Mouse (Mus musculus) erythroblast, embryonic 14.5 days (primary cell): ENCODE results near the gene St8sia2. TPM values are rescaled to one million over a fixed set of nuclear protein-coding genes. Genes with fewer than 3 reads are reported as not detected.
"Not testable (repeated sequence)": the region's sequence is repeated elsewhere in the genome, so short reads cannot be mapped to it uniquely, and the experiment has no call there.

ENCODE experiments used
- H3K27me3 ChIP-seq: 2 replicates; pipeline ENCODE4 v1.6.1; 2012; ENCODE audit warnings: inconsistent platforms; ENCODE audit not compliant: control insufficient read depth
- H3K36me3 ChIP-seq: 2 replicates; pipeline ENCODE4 v1.6.1; 2012; ENCODE audit warnings: mild to moderate bottlenecking, inconsistent platforms; ENCODE audit not compliant: control insufficient read depth
- H3K4me1 ChIP-seq: 2 replicates; pipeline ENCODE4 v1.6.1; 2012; ENCODE audit warnings: inconsistent platforms; ENCODE audit not compliant: control insufficient read depth
- H3K4me3 ChIP-seq: replicated peaks from 2 replicates; pipeline ENCODE3; 2012; ENCODE audit warnings: moderate library complexity, mild to moderate bottlenecking, inconsistent platforms
- H3K9me3 ChIP-seq: 2 replicates; pipeline ENCODE4 v1.6.1; 2012; ENCODE audit warnings: low read length, inconsistent platforms, mixed read lengths; ENCODE audit not compliant: control insufficient read depth
- GATA1 ChIP-seq: IDR thresholded peaks from 2 replicates; pipeline ENCODE4 v1.6.1; 2012; ENCODE audit warnings: low read length, inconsistent platforms, mixed read lengths
- TAL1 ChIP-seq: IDR thresholded peaks from 3 replicates; pipeline ENCODE4 v1.6.1; 2012; ENCODE audit warnings: low read length, inconsistent platforms, mixed read lengths
- polyA plus RNA-seq: library from polyadenylated mRNA; stranded (reverse); fragments of >175 nt; gene quantifications from 2 replicates; pipeline ENCODE4 v1.2.3, GENCODE M21; 2012

Gene St8sia2
- polyA plus RNA-seq, 1 experiment: not detected

DNA sequence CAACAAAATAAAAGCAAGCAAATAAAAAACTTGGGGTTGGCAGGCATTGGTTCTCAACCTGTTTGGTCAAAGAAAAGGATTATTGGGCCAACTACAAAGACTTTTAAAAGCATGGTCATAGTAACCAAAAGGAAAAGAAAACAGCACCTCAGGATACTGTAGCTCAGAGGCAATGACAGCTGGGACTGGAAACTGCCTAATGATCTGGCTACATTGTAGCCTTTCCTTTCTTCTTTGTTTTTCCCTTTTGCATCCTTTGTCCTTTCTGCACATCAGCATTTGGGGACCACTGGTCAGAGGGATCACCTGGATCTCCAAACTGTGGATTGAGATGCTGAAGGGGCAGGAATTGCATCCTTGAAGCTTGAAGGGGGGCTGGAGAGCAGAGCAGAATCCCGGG, 7.1 kb downstream of the St8sia2 start:
- Histone ChIP-seq H3K36me3 (no peaks in the 10 kb centered on the region), H3K27me3 (peaks cover 7% of the 10 kb centered on the region), H3K9me3 (no peaks in the 10 kb centered on the region), H3K4me3 (no peak overlapping the region), H3K4me1 (no peaks in the 10 kb centered on the region)
- TF ChIP-seq TAL1: no peak
- TF ChIP-seq GATA1: no peak

GRCm38 (mm10) chr7:74000743-74001510, 12.6 kb downstream of the St8sia2 start:
- Histone ChIP-seq H3K36me3 (no peaks in the 10 kb centered on the region), H3K9me3 (no peaks in the 10 kb centered on the region), H3K4me3 (no peak overlapping the region), H3K27me3 (no peaks in the 10 kb centered on the region), H3K4me1 (no peaks in the 10 kb centered on the region)
- no peak for TF ChIP-seq TAL1
- no peak for TF ChIP-seq GATA1

DNA sequence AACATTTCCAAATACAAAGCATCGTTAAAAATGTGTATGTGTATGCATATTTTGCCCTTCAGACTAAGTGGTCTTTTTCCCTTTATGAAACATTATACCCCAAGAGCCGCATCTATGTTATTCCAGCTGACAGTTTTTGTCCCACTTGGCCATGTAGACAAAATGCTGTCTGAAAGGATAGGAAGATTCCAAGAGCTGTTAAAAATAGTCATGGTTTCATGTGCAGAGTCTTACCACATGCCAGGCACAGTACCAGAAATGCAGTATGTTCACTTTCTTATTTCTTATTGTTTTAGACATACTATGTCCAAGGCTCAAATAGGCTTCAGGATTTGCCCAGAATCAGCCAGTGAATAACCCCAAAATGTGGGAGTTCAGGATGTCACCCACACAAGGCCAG, 24.1 kb downstream of the St8sia2 start:
- no peaks in the 10 kb centered on the region for H3K27me3 ChIP-seq
- H3K4me1 ChIP-seq: no peaks in the 10 kb centered on the region
- no peak overlapping the region for H3K4me3 ChIP-seq
- TF ChIP-seq GATA1 (no peak), TAL1 (no peak)
- 0 out of 2 replicates have a peak, but pooled peaks cover 3% of the 10 kb centered on the region for H3K9me3 ChIP-seq
- no peaks in the 10 kb centered on the region for H3K36me3 ChIP-seq

- H3K4me1 ChIP-seq, H3K9me3 ChIP-seq, H3K36me3 ChIP-seq, H3K4me3 ChIP-seq, H3K27me3 ChIP-seq: not testable (repeated sequence)
Measured at GRCm38 (mm10) chr7:73972157-73972556, 41.3 kb downstream of the St8sia2 start.

GRCm38 (mm10) chr7:73965164-73965563, 48.3 kb downstream of the St8sia2 start:
- H3K36me3 ChIP-seq: no peaks in the 10 kb centered on the region
- TF ChIP-seq TAL1 (no peak), GATA1 (no peak)
- H3K4me1 ChIP-seq: no peaks in the 10 kb centered on the region
- no peak overlapping the region for H3K4me3 ChIP-seq
- H3K27me3 ChIP-seq: no peaks in the 10 kb centered on the region
- no peaks in the 10 kb centered on the region for H3K9me3 ChIP-seq

DNA sequence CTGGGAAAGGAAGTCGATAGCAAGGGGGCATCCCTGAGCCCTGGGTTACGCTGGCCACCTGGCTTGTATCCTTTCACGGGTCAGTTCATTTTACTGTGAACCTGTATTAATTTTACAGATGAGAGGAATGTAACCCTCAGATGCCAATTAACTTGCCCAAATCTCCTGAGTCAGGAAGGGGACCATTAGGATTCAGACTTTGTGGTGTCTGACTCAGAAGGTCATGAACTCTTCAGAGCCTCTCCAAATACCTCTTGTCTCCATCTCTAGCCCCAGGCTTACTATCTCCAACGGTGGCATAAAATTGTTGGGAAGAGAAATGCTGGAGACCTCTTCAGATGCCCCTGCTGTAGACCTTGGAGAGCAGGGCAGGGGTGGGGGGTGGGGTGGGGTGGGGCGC, 51.1 kb downstream of the St8sia2 start:
- TF ChIP-seq TAL1 (no peak), GATA1 (no peak)
- H3K9me3 ChIP-seq: no peaks in the 10 kb centered on the region
- H3K4me1 ChIP-seq: no peaks in the 10 kb centered on the region
- no peak overlapping the region for H3K4me3 ChIP-seq
- H3K27me3 ChIP-seq: no peaks in the 10 kb centered on the region
- no peaks in the 10 kb centered on the region for H3K36me3 ChIP-seq

GRCm38 (mm10) chr7:73954441-73954840, 59.0 kb downstream of the St8sia2 start:
- H3K9me3 ChIP-seq: no peaks in the 10 kb centered on the region
- H3K27me3 ChIP-seq: no peaks in the 10 kb centered on the region
- no peak overlapping the region for H3K4me3 ChIP-seq
- TF ChIP-seq TAL1 (no peak), GATA1 (no peak)
- H3K36me3 ChIP-seq: no peaks in the 10 kb centered on the region
- H3K4me1 ChIP-seq: no peaks in the 10 kb centered on the region

DNA sequence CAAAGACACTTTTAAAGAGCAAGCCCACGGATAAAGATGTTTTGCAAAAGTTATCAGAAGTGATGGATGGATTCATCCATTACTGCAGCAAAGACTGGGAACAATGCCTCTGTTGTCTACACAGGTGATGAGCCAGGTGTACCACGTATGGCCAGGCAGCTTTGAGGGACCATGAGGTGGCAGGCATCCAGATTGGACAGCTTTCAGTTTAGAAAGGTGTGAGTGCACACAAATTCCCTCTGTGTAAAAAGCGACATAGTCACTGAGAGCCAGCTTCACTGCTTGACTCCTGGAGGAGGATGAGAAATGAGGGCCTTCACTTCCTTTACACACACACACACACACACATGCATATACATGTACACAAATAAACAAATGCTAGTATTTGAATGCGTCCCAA, 60.4 kb downstream of the St8sia2 start:
- H3K27me3 ChIP-seq: no peaks in the 10 kb centered on the region
- no peaks in the 10 kb centered on the region for H3K36me3 ChIP-seq
- H3K4me1 ChIP-seq: no peaks in the 10 kb centered on the region
- no peaks in the 10 kb centered on the region for H3K9me3 ChIP-seq
- TF ChIP-seq TAL1 (no peak), GATA1 (no peak)
- H3K4me3 ChIP-seq: no peak overlapping the region

DNA sequence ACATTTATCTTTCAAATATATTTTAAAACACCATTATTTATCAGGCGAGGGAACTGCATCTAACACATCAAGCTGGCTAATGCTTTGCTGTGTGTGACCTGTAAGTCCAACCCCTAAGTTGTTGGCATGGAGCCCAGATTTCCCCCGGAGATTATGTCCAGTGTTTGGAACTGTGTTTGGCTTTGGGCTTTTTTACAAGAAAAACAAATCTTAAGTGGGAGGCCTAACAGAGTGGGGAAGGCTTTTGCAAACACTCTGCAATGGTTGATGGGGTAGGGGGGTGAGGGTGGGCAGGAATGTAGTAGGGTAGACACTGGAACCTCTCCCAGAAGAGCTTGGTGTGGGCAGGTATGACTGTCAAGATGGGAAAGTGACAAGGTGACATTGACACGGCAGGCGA, 71.8 kb downstream of the St8sia2 start:
- Histone ChIP-seq H3K9me3 (no peaks in the 10 kb centered on the region; the same call in 1 of the 2 replicates), H3K4me1 (no peaks in the 10 kb centered on the region), H3K27me3 (no peaks in the 10 kb centered on the region), H3K36me3 (no peaks in the 10 kb centered on the region), H3K4me3 (no peak overlapping the region)
- TF ChIP-seq TAL1: no peak

GRCm38 (mm10) chr7:73939236-73939635, 74.3 kb downstream of the St8sia2 start:
- Histone ChIP-seq H3K36me3 (no peaks in the 10 kb centered on the region), H3K4me3 (no peak overlapping the region), H3K27me3 (no peaks in the 10 kb centered on the region), H3K9me3 (no peaks in the 10 kb centered on the region; the same call in 1 of the 2 replicates), H3K4me1 (no peaks in the 10 kb centered on the region)
- TF ChIP-seq TAL1 (no peak), GATA1 (no peak)
